Mouse (Mus musculus): ENCODE results near the gene Cntnap1. TPM values are rescaled to one million over a fixed set of nuclear protein-coding genes. Genes with fewer than 3 reads are reported as not detected.

Cntnap1 gene
- polyA plus RNA-seq, 1 experiment from 2014 or later, result 0.12 TPM

DNA sequence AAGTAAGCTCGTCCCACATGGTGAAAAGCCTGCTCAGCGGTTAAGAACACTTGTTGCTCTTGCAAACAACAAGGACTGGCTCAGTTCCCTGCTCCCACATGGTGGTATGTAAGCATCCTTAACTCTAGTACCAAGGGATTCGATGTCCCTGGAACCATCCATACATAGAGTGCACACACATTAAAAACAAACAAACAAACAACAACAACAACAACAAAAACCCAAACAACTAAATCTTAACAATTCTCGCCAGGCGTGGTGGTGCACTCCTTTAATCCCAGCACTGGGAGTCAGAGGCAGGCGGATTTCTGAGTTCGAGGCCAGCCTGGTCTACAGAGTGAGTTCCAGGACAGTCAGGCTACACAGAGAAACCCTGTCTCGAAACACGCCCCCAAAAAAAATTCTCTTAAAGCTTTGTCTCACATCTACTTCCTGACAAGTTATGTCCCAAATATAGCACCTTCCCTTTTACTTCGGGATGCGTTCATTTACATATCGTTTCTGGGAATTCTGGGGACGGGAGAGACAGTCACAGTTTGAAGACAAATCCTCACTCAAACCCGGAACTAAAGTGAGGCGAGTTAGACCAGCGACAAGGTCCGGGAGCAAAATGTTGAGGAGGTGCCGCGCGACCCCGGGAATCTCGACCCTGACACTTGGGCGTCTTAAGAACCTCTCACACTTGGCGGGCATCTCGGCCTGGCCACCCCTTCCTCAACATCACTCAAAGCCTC is 55.2 kb downstream of the Cntnap1 start:
- Histone ChIP-seq H3K9me3 (no peaks in the 10 kb centered on the region), H3K27me3 (ENCODE audit: poor library complexity, severe bottlenecking) (no peaks in the 10 kb centered on the region), H3K4me1 (peaks cover 27% of the 10 kb centered on the region), H3K36me3 (replicated peaks) (no peaks in the 10 kb centered on the region), H3K4me3 (peak overlapping the region; percentile 97), H3K27ac (peak overlapping the region; percentile 88)
- no peak for DNase-seq (ENCODE audit: extremely low spot score, low spot score)
- 22% methylated on average over 25 of the region's 25 CpGs for WGBS

DNA sequence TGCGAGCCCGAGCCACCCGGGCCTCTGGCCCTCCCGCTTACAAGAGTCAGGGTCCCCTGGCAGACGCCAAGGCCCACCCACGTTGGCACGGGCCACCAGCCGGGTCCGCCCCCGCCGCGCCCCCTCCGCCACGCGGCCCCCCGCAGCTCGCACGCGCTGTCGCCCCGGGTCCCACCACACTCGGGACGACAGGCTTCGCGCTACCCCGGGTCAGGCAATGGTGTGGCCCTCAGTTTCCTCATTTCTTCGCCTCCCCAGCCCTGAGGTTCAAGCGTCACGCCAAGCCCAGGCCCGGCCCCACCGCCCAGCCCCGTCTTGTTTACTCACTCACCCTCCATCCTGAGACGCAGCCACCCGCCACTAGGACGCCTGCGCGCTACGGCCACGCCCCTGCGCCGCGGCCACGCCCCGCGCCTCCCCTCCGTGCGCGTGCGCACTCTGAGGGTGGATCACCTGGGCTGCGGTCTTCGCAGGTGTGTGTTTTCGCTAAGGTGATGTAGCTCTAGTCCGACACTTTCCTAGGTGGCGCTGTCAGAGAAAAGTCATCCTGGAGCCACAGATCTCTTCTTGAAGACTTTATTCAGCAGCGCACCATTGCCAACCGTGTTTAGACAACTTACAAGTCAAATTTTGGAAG is 55.9 kb downstream of the Cntnap1 start, which contains the start of gene Ezh1:
Gene Ezh1, minus strand, starts transcription at position 399 of the 637 bp plus-strand sequence.
- Histone ChIP-seq H3K36me3 (replicated peaks) (no peaks in the 10 kb centered on the region), H3K4me1 (peaks cover 34% of the 10 kb centered on the region), H3K4me3 (peak within 1 kb of the TSS; percentile 97), H3K27me3 (ENCODE audit: poor library complexity, severe bottlenecking) (no peaks in the 10 kb centered on the region), H3K9me3 (no peaks in the 10 kb centered on the region), H3K27ac (peak within 1 kb of the TSS; percentile 88)
- WGBS, result 2% methylated on average over 56 of the region's 56 CpGs
- peak; percentile 76 for DNase-seq (ENCODE audit: extremely low spot score, low spot score)

- Histone ChIP-seq H3K27me3 (ENCODE audit: poor library complexity, severe bottlenecking) (no peaks in the 10 kb centered on the region), H3K36me3 (replicated peaks) (no peaks in the 10 kb centered on the region), H3K9me3 (no peaks in the 10 kb centered on the region), H3K4me3 (no peak overlapping the region), H3K27ac (peak overlapping the region; percentile 79), H3K4me1 (peaks cover 47% of the 10 kb centered on the region)
- WGBS, result 33% methylated on average over 8 of the region's 8 CpGs
- DNase-seq (ENCODE audit: extremely low spot score, low spot score), result no peak
Observed at GRCm38 (mm10) chr11:101229361-101229900, 59.1 kb downstream of the Cntnap1 start.

DNA sequence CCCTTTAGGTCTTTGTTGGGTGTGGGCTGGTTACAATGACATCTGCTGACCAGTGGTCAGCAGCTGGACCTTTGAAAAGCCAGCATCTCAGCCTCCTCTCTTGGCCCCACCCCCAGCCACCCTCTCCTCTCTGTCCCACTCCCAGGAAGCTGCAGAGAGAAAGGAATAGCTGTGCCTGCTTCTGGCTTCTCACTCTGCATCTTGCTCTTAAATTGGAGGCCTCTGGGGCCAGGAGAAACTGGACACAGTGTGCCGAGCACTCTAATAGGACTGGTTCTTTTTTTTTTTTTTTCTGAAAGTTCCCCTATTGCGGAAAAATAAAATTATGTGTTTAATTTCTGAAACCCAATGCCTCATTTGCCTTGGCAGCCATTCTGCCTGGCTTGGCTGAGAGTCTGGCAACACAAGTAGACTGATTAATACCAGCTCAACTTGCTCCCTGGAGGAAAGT is 59.8 kb downstream of the Cntnap1 start:
- Histone ChIP-seq H3K27ac (peak overlapping the region; percentile 79), H3K4me3 (no peak overlapping the region), H3K4me1 (peaks cover 47% of the 10 kb centered on the region), H3K27me3 (ENCODE audit: poor library complexity, severe bottlenecking) (no peaks in the 10 kb centered on the region), H3K9me3 (no peaks in the 10 kb centered on the region), H3K36me3 (replicated peaks) (no peaks in the 10 kb centered on the region)
- DNase-seq (ENCODE audit: extremely low spot score, low spot score), result no peak
- WGBS, result 33% methylated on average over 2 of the region's 2 CpGs

DNA sequence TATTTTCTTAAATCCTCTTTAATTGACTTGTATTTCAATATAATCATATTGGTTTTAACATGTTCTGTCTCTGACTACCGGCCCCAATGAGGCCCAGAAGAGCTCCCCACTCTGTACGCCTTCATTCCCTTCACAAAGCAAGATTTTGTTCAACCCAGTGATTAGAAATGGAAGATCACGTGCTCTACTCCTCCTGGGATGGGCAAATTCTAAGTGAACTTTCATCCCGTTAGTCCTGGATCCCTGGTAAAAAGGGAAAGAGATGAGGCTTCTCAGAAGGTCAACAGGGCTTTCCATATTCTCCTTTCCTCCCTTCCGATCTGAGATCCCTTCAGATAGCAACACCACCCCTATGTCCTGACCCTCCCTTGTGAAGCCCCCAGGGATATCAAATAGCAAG is 60.2 kb downstream of the Cntnap1 start:
- H3K4me1 ChIP-seq, result peaks cover 46% of the 10 kb centered on the region
- H3K4me3 ChIP-seq, result peak overlapping the region; percentile 0; the same call in 1 of the 2 replicates
- no peaks in the 10 kb centered on the region for H3K36me3 ChIP-seq (replicated peaks)
- H3K9me3 ChIP-seq, result no peaks in the 10 kb centered on the region
- H3K27me3 ChIP-seq (ENCODE audit: poor library complexity, severe bottlenecking), result no peaks in the 10 kb centered on the region
- peak overlapping the region; percentile 79 for H3K27ac ChIP-seq
- DNase-seq (ENCODE audit: extremely low spot score, low spot score), result no peak
- WGBS, result 15% methylated on average over 5 of the region's 5 CpGs

- DNase-seq (ENCODE audit: extremely low spot score, low spot score), result no peak
Observed at GRCm38 (mm10) chr11:101230991-101231871, 60.9 kb downstream of the Cntnap1 start.

DNA sequence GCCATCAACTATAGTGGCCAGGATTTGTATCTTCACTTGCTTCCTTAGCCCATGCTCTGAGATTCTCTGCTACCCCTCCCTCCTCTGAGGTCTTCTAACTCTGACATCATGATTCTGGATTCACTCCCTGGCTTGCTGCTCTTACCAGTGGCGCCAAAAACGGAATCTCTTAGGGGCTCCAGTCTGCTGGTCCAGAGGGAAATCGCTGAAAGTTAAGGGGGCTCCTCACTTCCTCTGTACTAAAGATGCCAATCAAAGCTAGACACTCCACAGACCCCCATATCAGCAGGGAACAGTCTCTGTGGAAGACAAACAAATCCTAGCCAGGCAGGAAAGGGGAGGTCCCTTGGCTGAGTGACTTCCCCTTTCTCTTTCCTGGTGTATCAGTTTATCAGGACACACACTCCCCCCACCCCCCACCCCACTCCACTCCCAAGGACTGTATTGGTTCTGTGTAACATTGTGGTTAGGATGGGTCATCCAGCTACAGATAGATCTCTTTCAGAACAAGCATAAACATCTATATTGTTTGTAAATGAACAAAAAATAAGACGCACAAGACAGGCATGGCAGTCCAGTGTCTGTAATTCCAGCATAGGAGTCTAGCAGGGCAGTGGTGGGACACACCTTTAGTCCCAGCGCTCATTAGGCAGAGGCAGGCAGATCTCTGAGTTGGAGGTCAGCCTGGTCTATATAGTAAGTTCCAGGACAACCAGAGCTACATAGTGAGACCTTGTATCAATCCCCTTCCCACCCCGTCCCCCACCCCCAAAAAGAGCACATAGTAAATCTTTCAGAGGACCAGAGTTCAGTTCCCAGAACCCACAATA is 61.9 kb downstream of the Cntnap1 start:
- Histone ChIP-seq H3K27me3 (ENCODE audit: poor library complexity, severe bottlenecking) (no peaks in the 10 kb centered on the region), H3K4me1 (peaks cover 35% of the 10 kb centered on the region), H3K27ac (peak overlapping the region; percentile 79), H3K4me3 (no peak overlapping the region), H3K9me3 (no peaks in the 10 kb centered on the region), H3K36me3 (replicated peaks) (no peaks in the 10 kb centered on the region)
- DNase-seq (ENCODE audit: extremely low spot score, low spot score), result no peak
- WGBS, result 63% methylated on average over 6 of the region's 6 CpGs

More at GRCm38 (mm10) chr11:101230991-101231871, 60.9 kb downstream of the Cntnap1 start:
- no peaks in the 10 kb centered on the region for H3K27me3 ChIP-seq (ENCODE audit: poor library complexity, severe bottlenecking)
- H3K4me1 ChIP-seq, result peaks cover 39% of the 10 kb centered on the region
- no peaks in the 10 kb centered on the region for H3K9me3 ChIP-seq
- H3K4me3 ChIP-seq, result peak overlapping the region; percentile 0
- H3K27ac ChIP-seq, result peak overlapping the region; percentile 79
- H3K36me3 ChIP-seq (replicated peaks), result no peaks in the 10 kb centered on the region
- 11% methylated on average over 18 of the region's 18 CpGs for WGBS

DNA sequence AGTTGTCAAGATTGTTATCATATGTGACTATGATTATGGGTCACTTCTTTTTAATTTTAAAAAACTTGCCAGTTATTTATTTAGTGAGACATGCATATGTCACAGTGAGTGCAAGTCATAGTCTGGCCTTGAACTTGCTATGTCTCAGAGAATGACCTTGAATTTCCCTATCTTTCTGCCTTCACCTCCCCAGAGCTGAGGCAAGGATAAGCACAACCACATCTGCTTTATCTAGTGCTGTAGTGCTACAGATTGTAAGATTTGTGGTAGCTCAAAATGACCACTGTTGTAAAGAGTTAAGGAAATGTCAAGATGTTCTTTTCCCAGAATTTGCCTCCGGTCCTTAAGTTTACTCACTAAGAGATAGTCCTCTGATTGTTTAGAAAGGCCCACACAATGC is 62.9 kb downstream of the Cntnap1 start:
- Histone ChIP-seq H3K27ac (no peak overlapping the region), H3K4me1 (peaks cover 42% of the 10 kb centered on the region), H3K36me3 (replicated peaks) (no peaks in the 10 kb centered on the region), H3K4me3 (no peak overlapping the region), H3K9me3 (no peaks in the 10 kb centered on the region), H3K27me3 (ENCODE audit: poor library complexity, severe bottlenecking) (no peaks in the 10 kb centered on the region)
- DNase-seq (ENCODE audit: extremely low spot score, low spot score), result no peak
- WGBS, result 92% methylated on average over 1 of the region's 1 CpGs

DNA sequence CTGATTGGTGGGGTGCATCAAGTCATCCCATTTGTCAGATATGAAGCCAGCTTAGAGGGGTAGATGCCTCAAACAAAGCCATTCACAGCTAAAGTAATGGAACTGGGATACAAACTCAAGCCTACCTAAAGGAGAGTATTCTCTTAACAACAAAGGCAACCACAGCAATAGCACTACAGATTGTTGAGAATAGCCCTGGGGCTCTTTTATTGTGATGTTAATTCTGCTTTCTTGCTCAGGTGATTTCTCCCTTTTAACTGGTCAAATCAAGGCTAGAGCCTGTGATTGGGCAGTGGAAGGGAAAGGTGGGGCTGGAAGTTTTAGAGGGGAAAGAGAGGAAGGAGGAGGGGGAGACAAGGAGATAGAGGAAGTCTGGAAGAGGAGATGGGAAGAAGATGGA is 63.8 kb downstream of the Cntnap1 start:
- Histone ChIP-seq H3K36me3 (replicated peaks) (no peaks in the 10 kb centered on the region), H3K27ac (no peak overlapping the region), H3K27me3 (ENCODE audit: poor library complexity, severe bottlenecking) (no peaks in the 10 kb centered on the region), H3K9me3 (no peaks in the 10 kb centered on the region), H3K4me3 (no peak overlapping the region), H3K4me1 (peaks cover 41% of the 10 kb centered on the region)
- no peak for DNase-seq (ENCODE audit: extremely low spot score, low spot score)

DNA sequence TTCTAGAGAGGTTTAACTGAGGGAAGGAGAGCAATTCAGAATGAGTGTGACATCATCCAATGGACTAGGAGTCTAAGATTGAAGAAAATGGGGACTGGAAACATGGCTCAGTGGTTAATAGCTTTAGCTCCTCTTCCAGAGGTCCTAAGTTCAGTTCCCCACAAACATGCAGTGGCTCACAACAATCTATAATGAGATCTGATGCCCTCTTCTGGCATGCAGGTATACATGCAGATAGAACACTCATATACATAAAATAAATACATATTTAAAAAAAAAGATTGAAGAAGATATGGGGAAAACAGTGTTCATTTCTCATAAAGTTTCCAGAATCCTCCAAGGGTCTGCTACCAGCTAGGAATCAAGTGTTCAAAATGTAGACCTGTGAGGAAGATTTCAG is 65.1 kb downstream of the Cntnap1 start:
- H3K27ac ChIP-seq, result no peak overlapping the region
- peaks cover 28% of the 10 kb centered on the region for H3K4me1 ChIP-seq
- H3K27me3 ChIP-seq (ENCODE audit: poor library complexity, severe bottlenecking), result no peaks in the 10 kb centered on the region
- H3K36me3 ChIP-seq (replicated peaks), result no peaks in the 10 kb centered on the region
- DNase-seq (ENCODE audit: extremely low spot score, low spot score), result no peak
- H3K9me3 ChIP-seq, result no peaks in the 10 kb centered on the region
- no peak overlapping the region for H3K4me3 ChIP-seq

- DNase-seq (ENCODE audit: extremely low spot score, low spot score), result no peak
- Histone ChIP-seq H3K4me1 (peaks cover 14% of the 10 kb centered on the region), H3K27ac (no peak overlapping the region), H3K4me3 (no peak overlapping the region), H3K27me3 (ENCODE audit: poor library complexity, severe bottlenecking) (no peaks in the 10 kb centered on the region), H3K36me3 (replicated peaks) (no peaks in the 10 kb centered on the region), H3K9me3 (no peaks in the 10 kb centered on the region)
- WGBS, result 91% methylated on average over 5 of the region's 5 CpGs
Observed at GRCm38 (mm10) chr11:101236782-101237181, 66.5 kb downstream of the Cntnap1 start.

Measured in forebrain, embryonic 10.5 days (tissue).